Mouse (Mus musculus): ENCODE measurements around the gene Banf2.

DNA sequence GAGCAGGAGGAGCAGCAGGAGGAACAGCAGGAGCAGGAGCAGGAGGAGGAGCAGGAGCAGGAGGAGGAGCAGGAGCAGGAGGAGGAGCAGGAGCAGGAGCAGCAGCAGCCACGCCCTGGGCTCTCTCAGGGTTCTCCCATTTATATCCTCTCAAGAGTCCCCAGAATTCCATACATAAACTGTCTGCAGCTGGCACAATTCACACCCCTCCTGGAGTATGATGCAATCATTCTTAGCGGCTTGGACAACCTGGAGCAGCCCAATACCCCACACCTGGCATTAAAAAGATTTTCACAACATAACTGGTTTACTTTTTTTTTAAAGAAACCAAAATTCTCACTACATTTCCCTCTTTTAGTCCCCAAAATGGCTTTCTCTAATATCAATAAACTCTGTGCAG is 12.9 kb upstream of the Banf2 start:
- TF ChIP-seq POLR2A (IDR thresholded peaks at IDR 0.05; ENCODE audit: low read depth, low read length) (no peak), CTCF (conservative IDR thresholded peaks at IDR 0.05; ENCODE audit: insufficient read depth, insufficient read length, low read depth, low read length) (no peak)
